Comparison of ENCODE assay signal across 10 mouse cellular contexts in the genomic region with DNA sequence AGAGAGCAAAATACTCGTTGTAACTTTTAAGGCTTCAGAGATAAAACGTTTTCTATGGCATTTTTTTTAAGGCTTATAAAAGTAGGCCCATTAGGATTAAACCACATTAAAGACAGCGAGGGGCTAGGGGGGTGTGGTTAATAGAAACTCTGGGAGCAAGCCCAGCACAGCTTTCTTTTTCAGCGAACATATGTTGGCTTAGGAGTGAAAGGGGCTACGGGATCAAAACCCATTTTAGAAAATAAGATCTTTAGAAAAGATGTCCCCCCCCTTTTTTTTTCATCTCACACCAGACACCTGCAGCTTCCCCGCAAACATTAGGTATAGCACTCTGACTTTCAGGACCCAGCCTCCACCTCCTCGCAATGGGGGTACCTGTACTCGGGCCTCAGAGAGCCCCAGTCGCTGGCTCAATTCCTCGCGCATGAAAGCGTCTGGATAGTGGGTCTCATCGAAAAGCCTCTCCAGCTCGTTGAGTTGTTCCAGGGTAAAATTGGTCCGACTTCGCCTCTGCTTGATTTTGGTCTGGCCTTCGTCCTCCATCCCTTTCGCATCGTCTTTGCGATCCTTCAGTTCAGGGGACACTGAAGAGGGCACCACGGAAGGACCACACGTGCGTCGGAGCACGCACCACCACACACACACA. TPM values are rescaled to one million over a fixed set of nuclear protein-coding genes. Genes with fewer than 3 reads are reported as not detected.
DNase-seq lines count a peak whose midpoint lies in the region; ATAC-seq lines count a peak whose summit lies in the region.
"Had no signal": no experiment of that assay in that cellular context is flagged by ENCODE, and none has a peak within 500 bp of the region (broad histone marks: within the 10 kb centered on the region; RNA-seq: fewer than 3 reads in every experiment).

No protein-coding gene starts in this region.

- peak overlapping the region; percentile 99 for H3K9ac ChIP-seq in limb, embryonic 11.5 days (ENCODE audit: low read length)

- H3K4me2 ChIP-seq in limb, embryonic 11.5 days (ENCODE audit: low read depth, severe bottlenecking): peak overlapping the region; percentile 62

- H3K9me3 ChIP-seq in embryonic facial prominence, embryonic 10.5 days: no peaks in the 10 kb centered on the region
- no peaks in the 10 kb centered on the region for H3K9me3 ChIP-seq in limb, embryonic 11.5 days (ENCODE audit: control insufficient read depth, low read length)

- ATAC-seq in limb, embryonic 11.5 days (ENCODE audit: insufficient number of reproducible peaks, low FRiP score, low TSS enrichment, low read depth): no peak

- H3K27ac ChIP-seq in embryonic facial prominence, embryonic 10.5 days (replicated peaks): no peak overlapping the region; the same call in 1 of the 2 replicates
- H3K27ac ChIP-seq in limb, embryonic 11.5 days (replicated peaks; ENCODE audit: low read depth, low read length): peak overlapping the region; percentile 100

- DNase-seq in kidney, adult 18-20 months: peak; percentile 13
- DNase-seq in kidney, postnatal 25 days: no peak
- DNase-seq in embryonic facial prominence, embryonic 10.5 days (ENCODE audit: low spot score): peak; percentile 48
- DNase-seq in limb, embryonic 11.5 days (ENCODE audit: low spot score): peak; percentile 56
- peak; percentile 30 for DNase-seq in retina, embryonic 14.5 days (ENCODE audit: low spot score)
- no peak for DNase-seq in thymus, postnatal 0 days (ENCODE audit: low spot score)
- DNase-seq in thymus, postnatal 36 days: no peak
- DNase-seq: kidney, adult 8-10 months; left cerebral cortex, postnatal 4 days had no signal

- H3K4me1 ChIP-seq in embryonic facial prominence, embryonic 10.5 days: peaks cover 57% of the 10 kb centered on the region
- H3K4me1 ChIP-seq in limb, embryonic 11.5 days (ENCODE audit: control insufficient read depth, insufficient read depth, low read length): peaks cover 13% of the 10 kb centered on the region

- H3K36me3 ChIP-seq in embryonic facial prominence, embryonic 10.5 days (replicated peaks): no peaks in the 10 kb centered on the region
- H3K36me3 ChIP-seq in limb, embryonic 11.5 days (ENCODE audit: control insufficient read depth, insufficient read depth, low read length): no peaks in the 10 kb centered on the region; the same call in 1 of the 2 replicates

- under 1% methylated on average over 25 of the region's 25 CpGs for WGBS in embryonic facial prominence, embryonic 10.5 days
- under 1% methylated on average over 25 of the region's 25 CpGs for WGBS in limb, embryonic 11.5 days

- peaks cover 100% of the 10 kb centered on the region for H3K27me3 ChIP-seq in embryonic facial prominence, embryonic 10.5 days (replicated peaks; ENCODE audit: low read depth, poor library complexity, severe bottlenecking)
- H3K27me3 ChIP-seq in limb, embryonic 11.5 days (ENCODE audit: control insufficient read depth, insufficient read depth, low read length): peaks cover 4% of the 10 kb centered on the region; the same call in 1 of the 2 replicates

- H3K4me3 ChIP-seq in embryonic facial prominence, embryonic 10.5 days: peak overlapping the region; percentile 69
- H3K4me3 ChIP-seq in limb, embryonic 11.5 days (ENCODE audit: low read depth, low read length): peak overlapping the region; percentile 86

RNA-seq across cellular contexts. Expression of gene Rsrc1, which starts 3.3 kb away (rescaled TPM):
- 42.0 and 45.0 TPM in 2 replicates for polyA plus RNA-seq in embryonic facial prominence, embryonic 10.5 days (2016; fragmentation: Nextera tagmentation; extraction: Ambion mirVana)
- polyA plus RNA-seq in limb, embryonic 11.5 days (2014; fragmentation: Nextera tagmentation; extraction: Ambion mirVana): 62.7 and 64.9 TPM in 2 replicates
- 25.3 and 31.9 TPM in 2 replicates for polyA plus RNA-seq in thymus, postnatal 0 days (2015; fragmentation: Nextera tagmentation; extraction: Ambion mirVana)

RNA-seq across cellular contexts. Expression of gene Shox2, which starts 3.6 kb away (rescaled TPM):
- 8.5 and 10.8 TPM in 2 replicates for polyA plus RNA-seq in embryonic facial prominence, embryonic 10.5 days (2016; fragmentation: Nextera tagmentation; extraction: Ambion mirVana)
- polyA plus RNA-seq in limb, embryonic 11.5 days (2014; fragmentation: Nextera tagmentation; extraction: Ambion mirVana): 144 and 163 TPM in 2 replicates
- polyA plus RNA-seq in thymus, postnatal 0 days (2015; fragmentation: Nextera tagmentation; extraction: Ambion mirVana): 0.13 and 0.16 TPM in 2 replicates
- polyA plus RNA-seq: stomach, embryonic 14.5 days had no signal

Comparison
In these comparisons a context has a peak if more than half of its experiments do, and no peak if none do; other contexts are left out.
1. DNase-seq: peak in kidney, adult 18-20 months (single experiment), embryonic facial prominence, embryonic 10.5 days (single experiment), limb, embryonic 11.5 days (single experiment) and retina, embryonic 14.5 days (single experiment); none in kidney, postnatal 25 days (0 of 2), thymus, postnatal 0 days (single experiment) and thymus, postnatal 36 days (0 of 2).
2. RNA of gene Shox2, which starts 3.6 kb away (polyA plus RNA-seq): 144 to 163 TPM in limb, embryonic 11.5 days; 8.5 to 10.8 TPM in embryonic facial prominence, embryonic 10.5 days and 0.13 to 0.16 TPM in thymus, postnatal 0 days; every median in the first group is over 10 times any median in the second.